Comparison of ENCODE assay signal across 15 mouse cellular contexts in genomic region chr3:123112781-123113180, GRCm38 (mm10).
"Had no signal": no experiment of that assay in that cellular context is flagged by ENCODE, and none has a peak within 500 bp of the region (broad histone marks: within the 10 kb centered on the region; RNA-seq: fewer than 3 reads in every experiment).

No protein-coding gene starts in this region.

- H3K4me1 ChIP-seq: liver, embryonic 15.5 days; neural tube, embryonic 13.5 days had no signal

- H3K27me3 ChIP-seq: liver, embryonic 15.5 days; neural tube, embryonic 13.5 days had no signal

- H3K27ac ChIP-seq: left cerebral cortex, adult 2 months; limb, embryonic 10.5 days; liver, embryonic 15.5 days; midbrain, embryonic 10.5 days; neural tube, embryonic 13.5 days had no signal

- H3K9ac ChIP-seq: liver, embryonic 15.5 days; neural tube, embryonic 13.5 days had no signal

- H3K4me2 ChIP-seq: liver, embryonic 11.5 days; liver, embryonic 15.5 days; neural tube, embryonic 13.5 days had no signal

- DNase-seq: kidney, postnatal 25 days; lung, adult 2 months; lung, postnatal 4 days; retina, postnatal 1 day; right cerebral cortex, postnatal 4 days; spleen, adult 18-20 months; thymus, postnatal 4 days had no signal

- H3K36me3 ChIP-seq: limb, embryonic 10.5 days; liver, embryonic 15.5 days; midbrain, embryonic 10.5 days; neural tube, embryonic 13.5 days had no signal

- H3K4me3 ChIP-seq: left cerebral cortex, adult 2 months; limb, embryonic 10.5 days; liver, embryonic 15.5 days; midbrain, embryonic 10.5 days; neural tube, embryonic 13.5 days had no signal

- H3K9me3 ChIP-seq: limb, embryonic 10.5 days; liver, embryonic 15.5 days; neural tube, embryonic 13.5 days had no signal

- ATAC-seq: lung, postnatal 0 days; midbrain, embryonic 16.5 days had no signal
